Mouse (Mus musculus) gastrocnemius, adult 2 months (tissue): ENCODE results near the gene Acsm1. TPM values are rescaled to one million over a fixed set of nuclear protein-coding genes. Genes with fewer than 3 reads are reported as not detected.
"Not testable (repeated sequence)": the region's sequence is repeated elsewhere in the genome, so short reads cannot be mapped to it uniquely, and the experiment has no call there.

Source experiments
- DNase-seq: peaks from one replicate; pipeline ENCODE4 v3.0.0; 2022
- H3K27ac ChIP-seq: fragments of 200-600 bp; 2 replicates; pipeline ENCODE4 v1.8.1; 2022; ENCODE audit warnings: mild to moderate bottlenecking
- H3K4me3 ChIP-seq: fragments of 200-600 bp; 2 replicates; pipeline ENCODE4 v1.8.1; 2022; ENCODE audit warnings: mild to moderate bottlenecking, moderate library complexity
- CTCF ChIP-seq: fragments of 200-600 bp; IDR thresholded peaks from 2 replicates; pipeline ENCODE4 v1.8.1; 2022; ENCODE audit warnings: antibody characterized with exemption, mild to moderate bottlenecking, moderate library complexity
- intact Hi-C: fragments of 180-260 bp; cut with DNase I; formaldehyde crosslinking; loops from one replicate; pipeline ENCODE4 v1.15.1; 2025
- long read RNA-seq, 2 experiments: library from polyadenylated mRNA; stranded (forward); transcript quantifications; one replicate each; pipeline ENCODE4 v2.0.0; 2021
- total RNA-seq, 2 experiments: library from RNA; stranded (reverse); gene quantifications; 2 replicates each; pipeline ENCODE4 v1.2.3; 2021

The Acsm1 gene
- total RNA-seq: under 1 TPM in 1 of 2 experiments, not detected in 1; 0.13 TPM
- long read RNA-seq, experiment 1: 0 reads
- long read RNA-seq, experiment 2: 0 reads

- DNase-seq: no peak
- intact Hi-C loops: no loop called here
- H3K4me3 ChIP-seq: no peak within 1 kb of the TSS
- no peak within 1 kb of the TSS for H3K27ac ChIP-seq
- TF ChIP-seq CTCF: no peak
These were observed at the start of gene Acsm1 for GRCm38 (mm10) chr7:119606664-119607076. Acsm1 (plus strand) TSS chr7:119607026.

GRCm38 (mm10) chr7:119559789-119560451 is 46.9 kb upstream of the Acsm1 start:
- no peak overlapping the region for H3K4me3 ChIP-seq
- H3K27ac ChIP-seq: no peak overlapping the region
- no peak for DNase-seq
- TF ChIP-seq CTCF: no peak
- intact Hi-C loops: no loop called here

GRCm38 (mm10) chr7:119560452-119560835 is 46.4 kb upstream of the Acsm1 start:
- intact Hi-C loops: no loop called here
- H3K27ac ChIP-seq: no peak overlapping the region
- no peak overlapping the region for H3K4me3 ChIP-seq
- no peak for TF ChIP-seq CTCF
- DNase-seq: no peak

- no peak for TF ChIP-seq CTCF
- H3K4me3 ChIP-seq: no peak overlapping the region
- no peak for DNase-seq
- intact Hi-C loops: no loop called here
- no peak overlapping the region for H3K27ac ChIP-seq
These were observed 45.4 kb upstream of the Acsm1 start for GRCm38 (mm10) chr7:119561441-119561840.

- H3K27ac ChIP-seq, H3K4me3 ChIP-seq, DNase-seq, intact Hi-C loops: not testable (repeated sequence)
These were observed 44.4 kb upstream of the Acsm1 start for GRCm38 (mm10) chr7:119562476-119562875.

- intact Hi-C loops: no loop called here
These were observed 12.2 kb upstream of the Acsm1 start for GRCm38 (mm10) chr7:119594530-119595107.

GRCm38 (mm10) chr7:119595306-119595705 is 11.5 kb upstream of the Acsm1 start:
- no peak for TF ChIP-seq CTCF
- no peak overlapping the region for H3K27ac ChIP-seq
- DNase-seq: no peak
- intact Hi-C loops: no loop called here
- no peak overlapping the region for H3K4me3 ChIP-seq

More at GRCm38 (mm10) chr7:119594530-119595107, 12.2 kb upstream of the Acsm1 start:
- TF ChIP-seq CTCF: no peak
- Histone ChIP-seq H3K27ac (no peak overlapping the region), H3K4me3 (no peak overlapping the region)
- DNase-seq: no peak

- no peak for TF ChIP-seq CTCF
- Histone ChIP-seq H3K27ac (no peak overlapping the region), H3K4me3 (no peak overlapping the region)
- intact Hi-C loops: no loop called here
- no peak for DNase-seq
These were observed 10.3 kb upstream of the Acsm1 start for GRCm38 (mm10) chr7:119596536-119596935.

- H3K4me3 ChIP-seq: no peak overlapping the region
- intact Hi-C loops: no loop called here
- no peak overlapping the region for H3K27ac ChIP-seq
- no peak for DNase-seq
- no peak for TF ChIP-seq CTCF
These were observed 5.5 kb upstream of the Acsm1 start for GRCm38 (mm10) chr7:119601195-119601953.

GRCm38 (mm10) chr7:119601954-119602317 is 4.9 kb upstream of the Acsm1 start:
- Histone ChIP-seq H3K4me3 (no peak overlapping the region), H3K27ac (no peak overlapping the region)
- intact Hi-C loops: no loop called here
- DNase-seq: no peak
- no peak for TF ChIP-seq CTCF

GRCm38 (mm10) chr7:119604903-119605483 is 1.8 kb upstream of the Acsm1 start:
- intact Hi-C loops: no loop called here
- no peak for DNase-seq
- no peak for TF ChIP-seq CTCF
- Histone ChIP-seq H3K27ac (no peak overlapping the region), H3K4me3 (no peak overlapping the region)

- Histone ChIP-seq H3K27ac (no peak overlapping the region), H3K4me3 (no peak overlapping the region)
- no peak for TF ChIP-seq CTCF
- intact Hi-C loops: no loop called here
- no peak for DNase-seq
These were observed 731 bp upstream of the Acsm1 start for GRCm38 (mm10) chr7:119605926-119606663.
